Mouse (Mus musculus): ENCODE data around the gene Chchd2. TPM values are rescaled to one million over a fixed set of nuclear protein-coding genes. Genes with fewer than 3 reads are reported as not detected.

The Chchd2 gene
- polyA plus RNA-seq, 1 experiment from 2014 or later, result 686 TPM

DNA sequence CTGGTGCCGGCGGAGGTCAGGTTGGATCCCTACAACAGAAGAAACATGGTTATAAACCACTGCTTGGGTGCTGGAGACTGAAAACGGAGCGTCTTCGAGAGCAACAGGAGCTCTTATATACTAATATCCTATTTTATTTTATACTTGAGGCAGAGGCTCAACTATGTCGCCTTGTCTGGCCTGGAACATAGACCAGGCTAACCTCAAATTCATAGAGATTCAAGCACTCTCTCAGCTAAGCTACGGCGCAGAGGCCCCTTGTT, 39.8 kb downstream of the Chchd2 start:
- Histone ChIP-seq H3K27ac (ENCODE audit: low read length) (no peak overlapping the region), H3K4me2 (replicated peaks; ENCODE audit: low read depth, low read length) (peak overlapping the region; percentile 66), H3K36me3 (ENCODE audit: insufficient read depth, low read length) (peaks cover 16% of the 10 kb centered on the region; the same call in 1 of the 2 replicates), H3K4me3 (ENCODE audit: low read depth, low read length) (peak overlapping the region; percentile 56), H3K4me1 (ENCODE audit: insufficient read depth, low read depth, low read length) (0 out of 2 replicates have a peak, but pooled peaks cover 3% of the 10 kb centered on the region), H3K9me3 (ENCODE audit: low read length) (no peaks in the 10 kb centered on the region), H3K9ac (replicated peaks; ENCODE audit: low read depth) (peak overlapping the region; percentile 62), H3K27me3 (replicated peaks; ENCODE audit: insufficient read depth, low read length) (no peaks in the 10 kb centered on the region)
- TF ChIP-seq EP300 (IDR thresholded peaks at IDR 0.05), result no peak
- no peak for TF ChIP-seq CTCF (IDR thresholded peaks at IDR 0.05)
- peak; percentile 37 for DNase-seq (ENCODE audit: low spot score)
- WGBS, result 37% methylated on average over 8 of the region's 8 CpGs
- ATAC-seq, result no peak

DNA sequence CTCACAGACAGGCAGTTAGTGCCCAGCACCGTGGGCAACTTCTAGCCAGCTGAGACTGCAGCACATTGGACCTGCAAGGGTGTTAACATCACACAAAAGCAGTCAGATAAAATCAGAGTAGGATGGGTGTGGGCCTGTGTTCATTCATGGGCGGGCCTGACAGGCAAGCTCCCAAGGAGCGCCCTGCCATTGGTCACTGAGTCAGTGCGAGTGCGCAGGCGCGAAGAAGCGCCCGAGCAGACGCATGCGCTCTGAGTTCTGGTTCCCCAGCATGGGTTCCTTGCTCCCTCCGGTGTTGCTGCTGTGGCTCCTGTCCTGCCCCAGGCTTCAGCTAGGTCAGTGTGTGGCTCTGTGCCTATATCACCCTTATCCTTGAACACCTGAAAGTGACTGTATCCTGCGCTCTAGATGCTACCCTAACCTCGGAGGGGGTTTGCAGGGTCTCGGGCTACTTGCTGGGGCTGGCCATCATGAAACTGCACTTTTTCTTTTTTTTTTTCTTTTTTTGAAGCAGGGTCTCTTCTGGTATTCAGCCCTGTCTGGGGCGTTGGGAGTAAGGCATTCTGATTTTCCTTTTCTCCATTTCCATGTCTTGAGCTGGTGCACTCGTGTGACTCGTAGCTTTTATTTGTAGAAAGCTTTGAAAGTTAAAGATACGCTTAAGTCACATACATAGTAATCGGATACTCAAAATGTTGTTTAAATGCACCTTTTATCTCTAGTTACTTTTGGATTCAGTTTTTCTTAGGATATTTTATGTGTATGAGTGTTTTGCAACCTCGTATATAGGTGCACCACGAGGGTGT, 40.3 kb downstream of the Chchd2 start, which contains the start of gene Sumf2:
Sumf2 (plus strand) TSS at position 235 of the 806 bp plus-strand sequence.
- ATAC-seq (peak; percentile 100), DNase-seq (ENCODE audit: low spot score) (peak; percentile 98)
- 6% methylated on average over 22 of the region's 22 CpGs for WGBS
- peak within 1 kb of the TSS; percentile 62 for H3K9ac ChIP-seq (replicated peaks; ENCODE audit: low read depth)
- no peaks in the 10 kb centered on the region for H3K27me3 ChIP-seq (replicated peaks; ENCODE audit: insufficient read depth, low read length)
- H3K27ac ChIP-seq (ENCODE audit: low read length), result no peak within 1 kb of the TSS
- 0 out of 2 replicates have a peak, but pooled peaks cover 3% of the 10 kb centered on the region for H3K4me1 ChIP-seq (ENCODE audit: insufficient read depth, low read depth, low read length)
- H3K36me3 ChIP-seq (ENCODE audit: insufficient read depth, low read length), result peaks cover 16% of the 10 kb centered on the region; the same call in 1 of the 2 replicates
- H3K4me2 ChIP-seq (replicated peaks; ENCODE audit: low read depth, low read length), result peak within 1 kb of the TSS; percentile 66
- TF ChIP-seq EP300 (IDR thresholded peaks at IDR 0.05) (no peak), CTCF (IDR thresholded peaks at IDR 0.05) (no peak)
- peak within 1 kb of the TSS; percentile 56 for H3K4me3 ChIP-seq (ENCODE audit: low read depth, low read length)
- no peaks in the 10 kb centered on the region for H3K9me3 ChIP-seq (ENCODE audit: low read length)

GRCm38 (mm10) chr5:129844848-129845247, 42.4 kb downstream of the Chchd2 start:
- H3K27me3 ChIP-seq (replicated peaks; ENCODE audit: insufficient read depth, low read length), result no peaks in the 10 kb centered on the region
- no peak overlapping the region for H3K27ac ChIP-seq (ENCODE audit: low read length)
- H3K4me1 ChIP-seq (ENCODE audit: insufficient read depth, low read depth, low read length), result 0 out of 2 replicates have a peak, but pooled peaks cover 3% of the 10 kb centered on the region
- TF ChIP-seq EP300 (IDR thresholded peaks at IDR 0.05) (no peak), CTCF (IDR thresholded peaks at IDR 0.05) (no peak)
- DNase-seq (ENCODE audit: low spot score) (no peak), ATAC-seq (no peak)
- no peak overlapping the region for H3K9ac ChIP-seq (replicated peaks; ENCODE audit: low read depth)
- H3K9me3 ChIP-seq (ENCODE audit: low read length), result no peaks in the 10 kb centered on the region
- peaks cover 16% of the 10 kb centered on the region; the same call in 1 of the 2 replicates for H3K36me3 ChIP-seq (ENCODE audit: insufficient read depth, low read length)
- H3K4me2 ChIP-seq (replicated peaks; ENCODE audit: low read depth, low read length), result no peak overlapping the region
- H3K4me3 ChIP-seq (ENCODE audit: low read depth, low read length), result no peak overlapping the region
- 90% methylated on average over 5 of the region's 5 CpGs for WGBS

Other genes with a start within 250 kb of the Chchd2 start
- gene Zfp11, start 217.4 kb downstream of the Chchd2 start, polyA plus RNA-seq (2015; fragmentation: Nextera tagmentation; extraction: Ambion mirVana), result 1.7 and 1.8 TPM in 2 replicates
- not detected in 2 replicates for gene Sept14, start 179.0 kb downstream of the Chchd2 start, polyA plus RNA-seq (2015; fragmentation: Nextera tagmentation; extraction: Ambion mirVana)
- gene Mrps17, start 172.0 kb downstream of the Chchd2 start, polyA plus RNA-seq (2015; fragmentation: Nextera tagmentation; extraction: Ambion mirVana), result 135 and 143 TPM in 2 replicates
- 99.8 and 102 TPM in 2 replicates for gene Nipsnap2, start 162.4 kb downstream of the Chchd2 start, polyA plus RNA-seq (2015; fragmentation: Nextera tagmentation; extraction: Ambion mirVana)
- 20.8 and 21.4 TPM in 2 replicates for gene Psph, start 100.0 kb downstream of the Chchd2 start, polyA plus RNA-seq (2015; fragmentation: Nextera tagmentation; extraction: Ambion mirVana)
- 25.5 and 30.9 TPM in 2 replicates for gene Sumf2, start 40.5 kb downstream of the Chchd2 start, polyA plus RNA-seq (2015; fragmentation: Nextera tagmentation; extraction: Ambion mirVana)
- 2.3 and 2.7 TPM in 2 replicates for gene Zbed5, start 8.3 kb upstream of the Chchd2 start, polyA plus RNA-seq (2015; fragmentation: Nextera tagmentation; extraction: Ambion mirVana)
- gene Phkg1, start 11.1 kb upstream of the Chchd2 start, polyA plus RNA-seq (2015; fragmentation: Nextera tagmentation; extraction: Ambion mirVana), result 0.08 and 0.10 TPM in 2 replicates
- 5.5 and 6.2 TPM in 2 replicates for gene Nupr1l, start 21.1 kb upstream of the Chchd2 start, polyA plus RNA-seq (2015; fragmentation: Nextera tagmentation; extraction: Ambion mirVana)
- gene Vkorc1l1, start 54.5 kb upstream of the Chchd2 start, polyA plus RNA-seq (2015; fragmentation: Nextera tagmentation; extraction: Ambion mirVana), result 14.9 and 15.2 TPM in 2 replicates
- gene Gusb, start 115.6 kb upstream of the Chchd2 start, polyA plus RNA-seq (2015; fragmentation: Nextera tagmentation; extraction: Ambion mirVana), result 49.0 and 50.0 TPM in 2 replicates
- gene Asl, start 141.8 kb upstream of the Chchd2 start, polyA plus RNA-seq (2015; fragmentation: Nextera tagmentation; extraction: Ambion mirVana), result 27.3 and 29.7 TPM in 2 replicates
- gene Crcp, start 141.8 kb upstream of the Chchd2 start, polyA plus RNA-seq (2015; fragmentation: Nextera tagmentation; extraction: Ambion mirVana), result 31.0 and 31.5 TPM in 2 replicates
- gene Tpst1, start 185.9 kb upstream of the Chchd2 start, polyA plus RNA-seq (2015; fragmentation: Nextera tagmentation; extraction: Ambion mirVana), result 31.5 and 36.9 TPM in 2 replicates

Data from lung, postnatal 0 days (tissue).